ENCODE assay signal across 8 mouse cellular contexts in the genomic region with DNA sequence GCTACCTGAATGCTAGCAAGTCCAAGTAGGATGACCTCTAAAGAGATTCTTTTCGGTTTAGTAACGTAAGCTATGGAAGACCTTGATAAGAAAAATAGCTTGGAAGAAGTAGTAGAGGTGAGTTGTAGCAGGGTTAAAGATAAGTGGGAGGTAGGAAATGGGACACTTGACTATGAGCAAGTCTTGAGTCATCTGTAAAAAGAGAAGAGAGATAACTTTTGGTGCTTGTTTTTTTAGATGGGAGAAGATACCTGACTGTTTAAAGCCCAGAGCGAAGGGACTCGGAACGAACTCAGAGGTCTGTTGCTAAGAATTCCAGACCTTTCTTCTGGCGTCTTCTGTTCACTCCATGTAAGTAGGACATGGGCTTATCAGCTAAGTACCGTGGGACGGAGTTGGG. TPM values are rescaled to one million over a fixed set of nuclear protein-coding genes. Genes with fewer than 3 reads are reported as not detected.
DNase-seq lines count a peak whose midpoint lies in the region; ATAC-seq lines count a peak whose summit lies in the region.

Gene Fgd1, plus strand, starts transcription at position 301 of the 400 bp plus-strand sequence.

- WGBS in embryonic facial prominence, embryonic 10.5 days, result 95% methylated on average over 8 of the region's 8 CpGs
- 97% methylated on average over 8 of the region's 8 CpGs for WGBS in hindbrain, embryonic 16.5 days
- 94% methylated on average over 8 of the region's 8 CpGs for WGBS in midbrain, embryonic 11.5 days

- H3K27me3 ChIP-seq in embryonic facial prominence, embryonic 10.5 days (replicated peaks; ENCODE audit: low read depth, poor library complexity, severe bottlenecking), result peaks cover 23% of the 10 kb centered on the region
- H3K27me3 ChIP-seq in hindbrain, embryonic 16.5 days (replicated peaks; ENCODE audit: control insufficient read depth, insufficient read depth, low read length), result no peaks in the 10 kb centered on the region
- no peaks in the 10 kb centered on the region for H3K27me3 ChIP-seq in midbrain, embryonic 11.5 days (ENCODE audit: control insufficient read depth, insufficient read depth, low read length)

- peak within 1 kb of the TSS; percentile 83 for H3K9ac ChIP-seq in hindbrain, embryonic 16.5 days (ENCODE audit: low read depth, low read length)
- H3K9ac ChIP-seq in midbrain, embryonic 11.5 days (ENCODE audit: low read length), result peak within 1 kb of the TSS; percentile 79

- peaks cover 12% of the 10 kb centered on the region; the same call in 1 of the 2 replicates for H3K9me3 ChIP-seq in embryonic facial prominence, embryonic 10.5 days
- no peaks in the 10 kb centered on the region for H3K9me3 ChIP-seq in hindbrain, embryonic 16.5 days (ENCODE audit: control insufficient read depth, low read length)
- no peaks in the 10 kb centered on the region for H3K9me3 ChIP-seq in midbrain, embryonic 11.5 days (ENCODE audit: control insufficient read depth, low read length)

- peaks cover 22% of the 10 kb centered on the region for H3K4me1 ChIP-seq in embryonic facial prominence, embryonic 10.5 days
- H3K4me1 ChIP-seq in hindbrain, embryonic 16.5 days (ENCODE audit: control insufficient read depth, insufficient read depth, low read depth, low read length), result peaks cover 14% of the 10 kb centered on the region
- peaks cover 13% of the 10 kb centered on the region for H3K4me1 ChIP-seq in midbrain, embryonic 11.5 days (ENCODE audit: control insufficient read depth, insufficient read depth, low read length)

- no peak for ATAC-seq in hindbrain, embryonic 16.5 days
- ATAC-seq in midbrain, embryonic 11.5 days (ENCODE audit: low FRiP score), result no peak

- H3K27ac ChIP-seq in embryonic facial prominence, embryonic 10.5 days (replicated peaks), result peak within 1 kb of the TSS; percentile 95
- peak within 1 kb of the TSS; percentile 92 for H3K27ac ChIP-seq in hindbrain, embryonic 16.5 days (ENCODE audit: low read depth, low read length)
- peak within 1 kb of the TSS; percentile 77 for H3K27ac ChIP-seq in midbrain, embryonic 11.5 days (ENCODE audit: low read depth, low read length)

- peak within 1 kb of the TSS; percentile 77 for H3K4me3 ChIP-seq in embryonic facial prominence, embryonic 10.5 days
- peak within 1 kb of the TSS; percentile 69 for H3K4me3 ChIP-seq in hindbrain, embryonic 16.5 days (ENCODE audit: low read length)
- peak within 1 kb of the TSS; percentile 61 for H3K4me3 ChIP-seq in midbrain, embryonic 11.5 days (ENCODE audit: low read depth, low read length)

- DNase-seq in left cerebral cortex, adult 18-20 months (ENCODE audit: low spot score in 2 of 2), result no peak
- no peak for DNase-seq in left cerebral cortex, adult 11 months (ENCODE audit: low spot score)
- no peak for DNase-seq in embryonic facial prominence, embryonic 10.5 days (ENCODE audit: low spot score)
- DNase-seq in midbrain, embryonic 11.5 days (ENCODE audit: low spot score, missing footprints), result no peak
- DNase-seq in urinary bladder, postnatal 36 days (ENCODE audit: low spot score in 2 of 2), result no peak
- DNase-seq in gastrocnemius, adult 18-20 months (ENCODE audit: low spot score), result no peak
- DNase-seq in kidney, adult 18-20 months, result no peak

- peak within 1 kb of the TSS; percentile 79 for H3K4me2 ChIP-seq in hindbrain, embryonic 16.5 days (ENCODE audit: low read length)
- H3K4me2 ChIP-seq in midbrain, embryonic 11.5 days, result peak within 1 kb of the TSS; percentile 51

- peaks cover 3% of the 10 kb centered on the region; the same call in 1 of the 2 replicates for H3K36me3 ChIP-seq in embryonic facial prominence, embryonic 10.5 days (replicated peaks)
- no peaks in the 10 kb centered on the region for H3K36me3 ChIP-seq in hindbrain, embryonic 16.5 days (ENCODE audit: control insufficient read depth, insufficient read depth, low read length)
- no peaks in the 10 kb centered on the region for H3K36me3 ChIP-seq in midbrain, embryonic 11.5 days (ENCODE audit: control insufficient read depth, insufficient read depth, low read length)

RNA-seq across cellular contexts. Expression of gene Fgd1, which starts in this region (rescaled TPM):
- 10 to 100 TPM; 19.5 to 20.4 TPM for total RNA-seq in left cerebral cortex, adult 18-20 months (2021)
- polyA plus RNA-seq in embryonic facial prominence, embryonic 10.5 days (2016; fragmentation: Nextera tagmentation; extraction: Ambion mirVana), result 12.8 and 13.2 TPM in 2 replicates
- polyA plus RNA-seq in hindbrain, embryonic 16.5 days (2015; fragmentation: Nextera tagmentation; extraction: Ambion mirVana), result 12.8 and 15.6 TPM in 2 replicates
- 7.6 and 8.6 TPM in 2 replicates for polyA plus RNA-seq in midbrain, embryonic 11.5 days (2014; fragmentation: Nextera tagmentation; extraction: Ambion mirVana)
- total RNA-seq in gastrocnemius, adult 18-20 months (2021), result 1 to 10 TPM; 2.0 to 2.3 TPM

Comparison
In these comparisons a context has a peak if more than half of its experiments do, and no peak if none do; other contexts are left out.
1. RNA of gene Fgd1 (total RNA-seq): 19.5 to 20.4 TPM in left cerebral cortex, adult 18-20 months; 2.0 to 2.3 TPM in gastrocnemius, adult 18-20 months; every median in the first group is over 4 times any median in the second.
2. Peak in every context shown above with its lines, with median percentiles within 50 percentile points of each other: H3K27ac ChIP-seq and H3K4me3 ChIP-seq.